Mouse (Mus musculus) midbrain, embryonic 12.5 days (tissue): Measurements from ENCODE around the gene Prdm11. TPM values are rescaled to one million over a fixed set of nuclear protein-coding genes. Genes with fewer than 3 reads are reported as not detected.

ENCODE experiments used
- ATAC-seq: fragments of 200-750 bp; cut with Nextera tagmentation; 2 replicates; pipeline ENCODE4 v1.8.0; 2017; ENCODE audit warnings: low read depth, moderate TSS enrichment, moderate library complexity; ENCODE audit not compliant: low FRiP score
- H3K27ac ChIP-seq: fragments of 300-500 bp; sonication (generic); replicated peaks from 2 replicates; pipeline ENCODE4 v1.5.1; 2016; ENCODE audit warnings: mild to moderate bottlenecking
- H3K27me3 ChIP-seq: fragments of 300-500 bp; sonication (generic); 2 replicates; pipeline ENCODE4 v1.6.1; 2016; ENCODE audit warnings: mild to moderate bottlenecking
- H3K36me3 ChIP-seq: fragments of 300-500 bp; sonication (generic); 2 replicates; pipeline ENCODE4 v1.6.1; 2016
- H3K4me1 ChIP-seq: fragments of 300-500 bp; sonication (generic); 2 replicates; pipeline ENCODE4 v1.6.1; 2016
- H3K4me2 ChIP-seq: fragments of 300-500 bp; sonication (generic); replicated peaks from 2 replicates; pipeline ENCODE4 v1.6.1; 2016; ENCODE audit warnings: mild to moderate bottlenecking, moderate library complexity
- H3K4me3 ChIP-seq: fragments of 300-500 bp; sonication (generic); 2 replicates; pipeline ENCODE4 v1.5.1; 2016; ENCODE audit warnings: mild to moderate bottlenecking
- H3K9ac ChIP-seq: fragments of 300-500 bp; sonication (generic); replicated peaks from 2 replicates; pipeline ENCODE4 v1.6.1; 2016; ENCODE audit warnings: mild to moderate bottlenecking, moderate library complexity
- H3K9me3 ChIP-seq: fragments of 300-500 bp; sonication (generic); 2 replicates; pipeline ENCODE4 v1.6.1; 2016; ENCODE audit warnings: mild to moderate bottlenecking
- WGBS: fragments of 180-500 bp; shearing (Covaris S2); methylation state at CpG from one replicate; pipeline ENCODE4 v1.1.7; 2016; 5-methylcytosine and 5-hydroxymethylcytosine counted together
- polyA plus RNA-seq: library from polyadenylated mRNA; unstranded; fragments of >200 nt; fragmentation: Nextera tagmentation; extraction: Ambion mirVana; gene quantifications from 2 replicates; pipeline ENCODE4 v1.2.1, GENCODE M21; 2016

The Prdm11 gene
- polyA plus RNA-seq, 1 experiment from 2014 or later, result 3.4 TPM

GRCm38 (mm10) chr2:93005028-93005427 lies 40.9 kb downstream of the Prdm11 start:
- WGBS, result 85% methylated on average over 4 of the region's 4 CpGs
- Histone ChIP-seq H3K36me3 (peaks cover 15% of the 10 kb centered on the region; the same call in 1 of the 2 replicates), H3K4me1 (no peaks in the 10 kb centered on the region), H3K9me3 (no peaks in the 10 kb centered on the region), H3K9ac (no peak overlapping the region), H3K4me2 (no peak overlapping the region), H3K4me3 (no peak overlapping the region), H3K27ac (no peak overlapping the region), H3K27me3 (no peaks in the 10 kb centered on the region)
- no peak for ATAC-seq

GRCm38 (mm10) chr2:92991976-92992375 lies 54.0 kb downstream of the Prdm11 start:
- 95% methylated on average over 5 of the region's 5 CpGs for WGBS
- H3K9me3 ChIP-seq, result no peaks in the 10 kb centered on the region

GRCm38 (mm10) chr2:92989593-92989992 lies 56.4 kb downstream of the Prdm11 start:
- no peak overlapping the region for H3K4me2 ChIP-seq
- H3K9me3 ChIP-seq, result no peaks in the 10 kb centered on the region
- no peaks in the 10 kb centered on the region for H3K27me3 ChIP-seq
- no peak for ATAC-seq
- no peak overlapping the region for H3K9ac ChIP-seq
- 84% methylated on average over 9 of the region's 9 CpGs for WGBS
- no peak overlapping the region for H3K4me3 ChIP-seq
- no peak overlapping the region for H3K27ac ChIP-seq
- peaks cover 18% of the 10 kb centered on the region for H3K4me1 ChIP-seq
- H3K36me3 ChIP-seq, result peaks cover 27% of the 10 kb centered on the region

More at GRCm38 (mm10) chr2:92991976-92992375, 54.0 kb downstream of the Prdm11 start:
- no peak for ATAC-seq
- peaks cover 30% of the 10 kb centered on the region for H3K36me3 ChIP-seq
- H3K4me2 ChIP-seq, result no peak overlapping the region
- peaks cover 18% of the 10 kb centered on the region for H3K4me1 ChIP-seq
- no peaks in the 10 kb centered on the region for H3K27me3 ChIP-seq
- H3K4me3 ChIP-seq, result no peak overlapping the region
- no peak overlapping the region for H3K9ac ChIP-seq
- no peak overlapping the region for H3K27ac ChIP-seq

GRCm38 (mm10) chr2:92987901-92988631 lies 57.9 kb downstream of the Prdm11 start:
- peak; percentile 72 for ATAC-seq
- Histone ChIP-seq H3K27ac (peak overlapping the region; percentile 35; the same call in 1 of the 2 replicates), H3K4me3 (no peak overlapping the region), H3K27me3 (no peaks in the 10 kb centered on the region), H3K36me3 (peaks cover 23% of the 10 kb centered on the region), H3K9me3 (no peaks in the 10 kb centered on the region), H3K4me1 (peaks cover 18% of the 10 kb centered on the region), H3K9ac (peak overlapping the region; percentile 39; the same call in 1 of the 2 replicates), H3K4me2 (peak overlapping the region; percentile 35)
- WGBS, result 17% methylated on average over 19 of the region's 19 CpGs

- no peaks in the 10 kb centered on the region for H3K9me3 ChIP-seq
- H3K27ac ChIP-seq, result no peak overlapping the region
- H3K9ac ChIP-seq, result no peak overlapping the region
- WGBS, result 86% methylated on average over 7 of the region's 7 CpGs
- peaks cover 15% of the 10 kb centered on the region; the same call in 1 of the 2 replicates for H3K36me3 ChIP-seq
- ATAC-seq, result no peak
- no peak overlapping the region for H3K4me3 ChIP-seq
- H3K27me3 ChIP-seq, result no peaks in the 10 kb centered on the region
- H3K4me2 ChIP-seq, result no peak overlapping the region
- peaks cover 18% of the 10 kb centered on the region for H3K4me1 ChIP-seq
Observed at GRCm38 (mm10) chr2:92987108-92987618, 58.8 kb downstream of the Prdm11 start.

- H3K9ac ChIP-seq, result no peak overlapping the region
- no peak overlapping the region for H3K4me2 ChIP-seq
- 0 out of 2 replicates have a peak, but pooled peaks cover 7% of the 10 kb centered on the region for H3K36me3 ChIP-seq
- H3K27ac ChIP-seq, result no peak overlapping the region
- 64% methylated on average over 7 of the region's 7 CpGs for WGBS
- no peaks in the 10 kb centered on the region for H3K27me3 ChIP-seq
- ATAC-seq, result no peak
- H3K9me3 ChIP-seq, result no peaks in the 10 kb centered on the region
- no peak overlapping the region for H3K4me3 ChIP-seq
- peaks cover 14% of the 10 kb centered on the region for H3K4me1 ChIP-seq
Observed at GRCm38 (mm10) chr2:92985600-92985999, 60.4 kb downstream of the Prdm11 start.

GRCm38 (mm10) chr2:92985171-92985570 lies 60.8 kb downstream of the Prdm11 start:
- H3K27ac ChIP-seq, result no peak overlapping the region
- 89% methylated on average over 2 of the region's 2 CpGs for WGBS
- no peaks in the 10 kb centered on the region for H3K27me3 ChIP-seq
- H3K4me3 ChIP-seq, result no peak overlapping the region
- ATAC-seq, result no peak
- H3K36me3 ChIP-seq, result peaks cover 11% of the 10 kb centered on the region; the same call in 1 of the 2 replicates
- H3K9ac ChIP-seq, result no peak overlapping the region
- H3K4me1 ChIP-seq, result peaks cover 11% of the 10 kb centered on the region
- no peak overlapping the region for H3K4me2 ChIP-seq
- H3K9me3 ChIP-seq, result no peaks in the 10 kb centered on the region

GRCm38 (mm10) chr2:92984321-92985108 lies 61.5 kb downstream of the Prdm11 start:
- Histone ChIP-seq H3K36me3 (peaks cover 14% of the 10 kb centered on the region; the same call in 1 of the 2 replicates), H3K27ac (no peak overlapping the region), H3K9me3 (no peaks in the 10 kb centered on the region), H3K9ac (no peak overlapping the region), H3K4me3 (no peak overlapping the region), H3K4me2 (no peak overlapping the region), H3K27me3 (no peaks in the 10 kb centered on the region), H3K4me1 (peaks cover 11% of the 10 kb centered on the region)
- ATAC-seq, result no peak
- 89% methylated on average over 7 of the region's 7 CpGs for WGBS

GRCm38 (mm10) chr2:92983273-92983620 lies 62.7 kb downstream of the Prdm11 start:
- Histone ChIP-seq H3K36me3 (peaks cover 26% of the 10 kb centered on the region), H3K4me1 (peaks cover 3% of the 10 kb centered on the region), H3K27me3 (no peaks in the 10 kb centered on the region), H3K27ac (no peak overlapping the region), H3K4me2 (no peak overlapping the region), H3K9ac (no peak overlapping the region), H3K4me3 (no peak overlapping the region), H3K9me3 (no peaks in the 10 kb centered on the region)
- WGBS, result 88% methylated on average over 4 of the region's 4 CpGs
- ATAC-seq, result no peak

- Histone ChIP-seq H3K9ac (no peak overlapping the region), H3K9me3 (no peaks in the 10 kb centered on the region), H3K4me2 (no peak overlapping the region), H3K27ac (no peak overlapping the region), H3K4me3 (no peak overlapping the region), H3K27me3 (no peaks in the 10 kb centered on the region), H3K36me3 (peaks cover 28% of the 10 kb centered on the region), H3K4me1 (no peaks in the 10 kb centered on the region)
- 85% methylated on average over 8 of the region's 8 CpGs for WGBS
- ATAC-seq, result no peak
Observed at GRCm38 (mm10) chr2:92982591-92983272, 63.2 kb downstream of the Prdm11 start.

GRCm38 (mm10) chr2:92980165-92980564 lies 65.8 kb downstream of the Prdm11 start:
- ATAC-seq, result no peak
- H3K9me3 ChIP-seq, result no peaks in the 10 kb centered on the region

More at GRCm38 (mm10) chr2:92980165-92980564, 65.8 kb downstream of the Prdm11 start:
- Histone ChIP-seq H3K4me1 (no peaks in the 10 kb centered on the region), H3K27me3 (no peaks in the 10 kb centered on the region), H3K4me3 (no peak overlapping the region), H3K27ac (no peak overlapping the region), H3K36me3 (peaks cover 34% of the 10 kb centered on the region), H3K9ac (no peak overlapping the region), H3K4me2 (no peak overlapping the region)
- WGBS, result 90% methylated on average over 10 of the region's 10 CpGs
